Mouse (Mus musculus) ES-E14 (cell line): ENCODE measurements at regions not wholly inside any gene's neighbourhood (a gene's known extent, or its start where the extent isn't known, plus 50 kb on each side); places are given as distances from the start of the nearest gene placed in this dataset.

Source experiments
- DNase-seq: peaks from one replicate; pipeline ENCODE4 v3.0.0-alpha.2; 2013; ENCODE audit warnings: low read depth, low spot score
- H3K27ac ChIP-seq: 2 replicates; pipeline ENCODE4 v1.5.1; 2012; ENCODE audit warnings: low read depth, mild to moderate bottlenecking, low read length, moderate library complexity, mixed read lengths; ENCODE audit not compliant: poor library complexity, insufficient read depth, severe bottlenecking
- H3K36me3 ChIP-seq: 2 replicates; pipeline ENCODE4 v1.6.1; 2012; ENCODE audit warnings: mild to moderate bottlenecking, low read length, moderate library complexity, mixed read lengths; ENCODE audit not compliant: control insufficient read depth, poor library complexity, insufficient read depth, severe bottlenecking
- H3K4me1 ChIP-seq, 2 experiments: fragments of 150-350 bp in 1 of 2; sonication (generic) in 1 of 2; 2 replicates each; pipeline ENCODE4 v1.6.1; 2012; ENCODE audit warnings: low read length in 2 of 2, mild to moderate bottlenecking in 1 of 2, mixed read lengths in 1 of 2; ENCODE audit not compliant: control insufficient read depth in 2 of 2, insufficient read depth in 2 of 2, poor library complexity in 1 of 2
- H3K4me3 ChIP-seq, 2 experiments: fragments of 150-350 bp in 1 of 2; sonication (generic) in 1 of 2; 2 replicates each; pipeline ENCODE4 v1.5.1; 2012; ENCODE audit warnings: low read length in 2 of 2, low read depth in 1 of 2, mild to moderate bottlenecking in 1 of 2, mixed read lengths in 1 of 2; ENCODE audit not compliant: insufficient read depth in 1 of 2, poor library complexity in 1 of 2, severe bottlenecking in 1 of 2
- H3K9ac ChIP-seq: 2 replicates; pipeline ENCODE4 v1.6.1; 2012; ENCODE audit warnings: low read depth, mild to moderate bottlenecking, low read length, mixed read lengths; ENCODE audit not compliant: poor library complexity, insufficient read depth, severe bottlenecking
- H3K9me3 ChIP-seq: fragments of 150-350 bp; sonication (generic); 2 replicates; pipeline ENCODE4 v1.6.1; 2012; ENCODE audit warnings: low read depth, mild to moderate bottlenecking, low read length; ENCODE audit not compliant: control insufficient read depth, insufficient read depth
- CHD2 ChIP-seq: IDR thresholded peaks from 2 replicates; pipeline ENCODE4 v1.6.1; 2014; ENCODE audit warnings: mild to moderate bottlenecking, low read depth, low read length, inconsistent platforms
- HCFC1 ChIP-seq: IDR thresholded peaks from 2 replicates; pipeline ENCODE4 v1.6.1; 2012; ENCODE audit warnings: low read length, inconsistent platforms, borderline replicate concordance; ENCODE audit not compliant: insufficient read depth
- MAFK ChIP-seq: IDR thresholded peaks from 2 replicates; pipeline ENCODE4 v1.6.1; 2014; ENCODE audit warnings: mild to moderate bottlenecking, low read depth, low read length, inconsistent platforms; ENCODE audit not compliant: insufficient read depth
- ZC3H11A ChIP-seq: IDR thresholded peaks from 2 replicates; pipeline ENCODE4 v1.6.1; 2012; ENCODE audit warnings: low read depth, mild to moderate bottlenecking, inconsistent platforms, low read length, borderline replicate concordance
- ZNF384 ChIP-seq: IDR thresholded peaks from 2 replicates; pipeline ENCODE4 v1.6.1; 2012; ENCODE audit warnings: low read depth, low read length, inconsistent platforms
- in situ Hi-C, 2 experiments: fragments of 600-800 bp; cut with MboI; formaldehyde crosslinking; loops; one replicate each; pipeline ENCODE4 v1.15.1; 2025; ENCODE audit warnings: low sequenced_read_pairs in 2 of 2, inconsistent platforms in 1 of 2; ENCODE audit not compliant: unreplicated experiment in 2 of 2

- Histone ChIP-seq H3K4me1 (no peaks in the 10 kb centered on the region), H3K9ac (no peak overlapping the region), H3K36me3 (no peaks in the 10 kb centered on the region), H3K27ac (no peak overlapping the region), H3K9me3 (no peaks in the 10 kb centered on the region), H3K4me3 (no peak overlapping the region)
- TF ChIP-seq ZNF384 (no peak), HCFC1 (no peak), CHD2 (no peak), ZC3H11A (no peak), MAFK (no peak)
- DNase-seq: no peak
- in situ Hi-C loops: loop anchor here in 1 of 2 experiments (10.0 to 25.0 kb wide), 2 partner anchors 362 to 535 kb away; no protein-coding TSS in a partner anchor
Observed at GRCm38 (mm10) chr9:30552721-30553120, 125.8 kb downstream of the Snx19 start.

- TF ChIP-seq HCFC1 (no peak), CHD2 (no peak), MAFK (no peak), ZC3H11A (no peak), ZNF384 (no peak)
- no peak overlapping the region for H3K4me3 ChIP-seq
- in situ Hi-C loops: loop anchor here in 1 of 2 experiments (10.0 to 25.0 kb wide), 2 partner anchors 365 to 537 kb away; no protein-coding TSS in a partner anchor
- no peak overlapping the region for H3K9ac ChIP-seq
- H3K9me3 ChIP-seq: no peaks in the 10 kb centered on the region
- DNase-seq: no peak
- H3K36me3 ChIP-seq: no peaks in the 10 kb centered on the region
- H3K27ac ChIP-seq: no peak overlapping the region
- H3K4me1 ChIP-seq: no peaks in the 10 kb centered on the region
Observed at GRCm38 (mm10) chr9:30549892-30550515, 123.1 kb downstream of the Snx19 start.

DNA sequence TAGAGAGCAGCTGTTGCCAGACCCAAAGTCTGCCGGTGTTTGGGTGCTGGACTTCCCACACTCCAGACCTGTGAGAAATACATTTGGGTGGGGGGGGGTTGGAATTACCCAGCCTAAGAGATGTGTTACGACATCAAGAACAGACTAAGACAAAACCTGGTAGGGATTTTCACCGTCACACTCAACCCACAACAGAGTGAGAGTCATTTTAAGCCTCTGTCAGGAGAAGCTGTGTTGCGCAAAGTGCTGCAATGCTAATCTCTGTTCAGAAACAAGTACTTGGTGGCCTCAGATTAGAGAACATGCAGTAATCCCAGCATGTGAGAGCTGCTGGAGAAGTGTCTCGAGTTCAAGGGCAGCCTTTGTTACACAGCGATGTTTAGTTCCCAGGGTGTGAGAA is 113.0 kb downstream of the Snx19 start:
- H3K4me1 ChIP-seq: no peaks in the 10 kb centered on the region
- no peak for TF ChIP-seq ZC3H11A
- no peak for TF ChIP-seq HCFC1
- no peak for TF ChIP-seq CHD2
- TF ChIP-seq MAFK: no peak
- no peak for TF ChIP-seq ZNF384
- H3K4me3 ChIP-seq: no peak overlapping the region
- in situ Hi-C loops: no loop called here
- H3K36me3 ChIP-seq: no peaks in the 10 kb centered on the region
- no peak for DNase-seq
- H3K27ac ChIP-seq: no peak overlapping the region
- no peaks in the 10 kb centered on the region for H3K9me3 ChIP-seq
- no peak overlapping the region for H3K9ac ChIP-seq

GRCm38 (mm10) chr9:30536508-30537100 is 109.7 kb downstream of the Snx19 start:
- no peak for DNase-seq
- Histone ChIP-seq H3K4me1 (no peaks in the 10 kb centered on the region), H3K27ac (no peak overlapping the region), H3K9me3 (no peaks in the 10 kb centered on the region), H3K4me3 (no peak overlapping the region), H3K36me3 (no peaks in the 10 kb centered on the region), H3K9ac (no peak overlapping the region)
- no peak for TF ChIP-seq CHD2
- no peak for TF ChIP-seq ZC3H11A
- TF ChIP-seq ZNF384: no peak
- no peak for TF ChIP-seq HCFC1
- TF ChIP-seq MAFK: no peak
- in situ Hi-C loops: no loop called here

- no peak for DNase-seq
- Histone ChIP-seq H3K9me3 (no peaks in the 10 kb centered on the region), H3K27ac (no peak overlapping the region), H3K4me1 (no peaks in the 10 kb centered on the region), H3K36me3 (no peaks in the 10 kb centered on the region), H3K9ac (no peak overlapping the region), H3K4me3 (no peak overlapping the region)
- in situ Hi-C loops: no loop called here
- TF ChIP-seq ZNF384: no peak
- no peak for TF ChIP-seq CHD2
- no peak for TF ChIP-seq HCFC1
- TF ChIP-seq MAFK: no peak
- TF ChIP-seq ZC3H11A: no peak
Observed at GRCm38 (mm10) chr9:30534961-30535360, 108.1 kb downstream of the Snx19 start.
